Mouse (Mus musculus): ENCODE results near the gene Gspt1.
"Not testable (repeated sequence)": the region's sequence is repeated elsewhere in the genome, so short reads cannot be mapped to it uniquely, and the experiment has no call there.

Gene Gspt1

DNA sequence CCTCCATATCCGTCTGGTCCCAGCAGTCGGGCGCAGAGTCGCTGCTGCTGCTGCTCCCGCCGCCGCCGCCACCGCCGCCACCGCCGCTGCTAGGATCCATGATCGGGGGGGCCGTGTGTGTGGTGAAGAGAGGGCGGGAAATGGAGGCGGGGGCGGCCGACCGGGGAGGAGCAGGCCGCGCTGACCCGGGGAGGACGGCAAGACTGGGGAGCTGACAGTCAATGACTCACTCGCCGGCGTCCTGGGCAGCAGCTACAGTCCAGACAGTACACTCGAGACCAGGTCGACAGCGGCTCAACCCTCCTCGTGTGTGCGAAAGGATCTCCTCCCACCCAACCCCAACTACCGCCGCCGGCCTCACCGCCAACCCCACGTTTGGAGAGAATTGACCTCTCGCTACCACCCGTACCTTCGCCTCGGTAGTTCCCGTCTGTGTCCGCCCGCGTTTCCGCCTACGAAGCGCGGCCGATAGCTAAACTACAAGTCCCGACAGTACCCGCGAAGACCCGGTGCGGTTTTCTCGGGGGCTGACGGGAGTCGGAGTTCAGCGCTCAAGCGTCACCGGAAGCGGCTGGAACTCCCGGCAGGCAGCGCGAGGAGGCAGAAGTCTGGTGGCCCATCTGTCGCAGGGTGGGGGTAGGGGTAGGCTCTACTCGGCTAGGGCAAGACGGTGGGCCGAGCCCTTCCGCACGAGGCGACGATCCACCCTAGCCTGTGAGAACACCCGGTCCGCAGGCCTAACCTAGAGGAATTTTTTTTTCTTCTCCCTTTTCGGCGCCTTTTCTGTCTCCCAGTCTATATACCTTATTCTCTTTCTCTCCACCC is at the start of gene Gspt1:
TSS of gene Gspt1 (minus strand) at position 428 of the 825 bp plus-strand sequence.
- peak; percentile 98 for DNase-seq

GRCm38 (mm10) chr16:11303741-11304140 is 49.6 kb upstream of the Gspt1 start:
- no peak for DNase-seq

DNA sequence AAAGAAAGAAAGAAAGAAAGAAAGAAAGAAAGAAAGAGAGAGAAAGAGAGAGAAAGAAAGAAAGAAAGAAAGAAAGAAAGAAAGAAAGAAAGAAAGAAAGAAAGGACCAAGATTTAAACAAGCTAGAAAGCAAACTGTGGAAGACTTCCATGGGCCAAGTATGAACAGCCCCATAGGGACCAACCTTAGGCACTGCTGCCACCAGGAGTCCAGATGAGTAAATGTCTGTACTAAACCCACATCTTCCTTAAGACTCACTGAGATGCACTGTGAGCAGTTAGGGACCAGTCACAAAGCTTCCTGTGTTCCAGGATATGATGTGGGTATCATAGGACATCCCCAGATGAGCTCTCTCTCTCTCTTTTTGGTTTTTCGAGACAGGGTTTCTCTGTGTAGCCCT is 43.6 kb upstream of the Gspt1 start:
- not testable (repeated sequence) for DNase-seq

DNA sequence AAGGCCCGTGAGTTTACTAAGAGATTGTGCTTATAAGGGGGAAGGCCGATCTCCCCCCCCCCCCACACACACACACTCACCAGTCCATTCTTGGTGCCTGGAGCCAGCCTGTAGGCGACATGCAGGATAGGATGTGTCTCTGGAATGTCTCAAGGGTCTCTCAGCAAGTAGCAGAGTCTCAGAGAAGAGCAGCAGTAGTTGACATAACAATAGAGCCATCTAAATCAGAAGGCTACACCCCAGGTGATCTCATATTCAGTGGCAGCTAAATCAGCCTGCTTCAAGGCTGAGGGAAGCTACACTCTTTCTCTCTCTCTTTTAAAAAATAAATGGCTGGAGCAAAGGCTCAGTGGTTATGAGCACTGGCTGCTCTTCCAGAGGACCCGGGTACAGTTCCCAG is 41.5 kb upstream of the Gspt1 start:
- DNase-seq = not testable (repeated sequence)

- not testable (repeated sequence) for DNase-seq
Observed at GRCm38 (mm10) chr16:11288873-11289272, 34.7 kb upstream of the Gspt1 start.

GRCm38 (mm10) chr16:11285949-11286348 is 31.8 kb upstream of the Gspt1 start:
- DNase-seq = no peak

DNA sequence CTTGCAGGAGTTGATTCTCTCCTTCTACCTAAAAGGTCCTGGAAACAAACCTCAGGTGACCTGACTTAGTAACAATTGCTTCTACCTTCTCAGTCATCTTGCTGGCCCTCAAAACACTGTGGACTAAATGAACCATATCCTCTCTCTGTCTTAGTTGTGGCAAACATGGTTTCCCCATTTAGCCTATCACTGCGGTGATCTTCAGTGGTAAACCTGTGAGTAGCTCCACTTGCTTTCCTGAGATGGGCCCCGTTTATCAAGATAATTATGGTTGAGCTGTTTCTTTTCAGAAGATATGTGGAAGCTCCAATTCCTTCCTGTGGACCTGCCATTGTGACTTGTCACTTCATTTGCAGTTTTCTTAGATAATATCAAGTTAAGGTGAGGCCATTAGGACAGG is 30.8 kb upstream of the Gspt1 start:
- no peak for DNase-seq

GRCm38 (mm10) chr16:11282655-11283232 is 28.6 kb upstream of the Gspt1 start:
- no peak for DNase-seq

- no peak for DNase-seq
Observed at GRCm38 (mm10) chr16:11278778-11279177, 24.7 kb upstream of the Gspt1 start.

DNA sequence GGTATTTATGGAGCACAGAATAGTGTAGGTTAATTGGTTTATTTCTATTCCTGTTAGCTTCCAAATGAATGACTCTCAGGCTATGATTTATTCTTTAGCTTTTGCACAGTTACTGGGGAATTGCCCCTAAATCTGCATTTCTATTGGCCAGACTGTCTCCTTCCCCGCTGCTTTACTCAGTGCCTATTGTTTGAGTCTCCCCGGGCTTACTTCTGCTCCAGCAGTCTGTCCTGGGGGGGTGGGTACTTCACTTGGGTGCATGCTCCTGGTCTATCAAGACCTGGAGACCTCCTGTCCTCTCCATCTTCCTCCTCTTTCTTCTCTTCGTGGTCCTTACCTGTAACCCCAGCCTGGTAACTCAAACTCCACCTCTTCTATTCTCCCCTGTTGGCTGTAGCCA is 22.8 kb upstream of the Gspt1 start:
- DNase-seq = no peak

GRCm38 (mm10) chr16:11271073-11271472 is 16.9 kb upstream of the Gspt1 start:
- no peak for DNase-seq

GRCm38 (mm10) chr16:11270642-11271041 is 16.5 kb upstream of the Gspt1 start:
- no peak for DNase-seq

DNA sequence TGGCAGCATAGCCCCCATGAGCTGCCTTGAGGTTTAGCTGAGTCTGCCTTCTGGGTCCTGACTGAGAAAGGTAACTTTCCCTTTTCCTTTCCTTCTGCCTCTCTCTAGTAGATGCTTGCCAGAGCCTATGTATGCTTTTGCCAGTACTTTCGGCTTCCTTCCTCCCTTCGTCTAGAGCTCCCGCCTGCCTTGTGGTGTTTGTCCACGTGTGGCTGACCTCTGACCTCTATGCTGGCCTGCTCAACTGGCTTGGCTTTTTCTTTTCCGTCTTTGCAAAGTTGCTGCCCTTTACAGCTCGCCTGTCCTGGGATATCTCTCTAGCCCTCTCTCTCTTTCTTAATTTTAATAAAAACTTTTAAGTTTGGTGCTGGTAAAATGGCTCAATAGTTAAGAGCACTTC is 15.7 kb upstream of the Gspt1 start:
- no peak for DNase-seq

DNA sequence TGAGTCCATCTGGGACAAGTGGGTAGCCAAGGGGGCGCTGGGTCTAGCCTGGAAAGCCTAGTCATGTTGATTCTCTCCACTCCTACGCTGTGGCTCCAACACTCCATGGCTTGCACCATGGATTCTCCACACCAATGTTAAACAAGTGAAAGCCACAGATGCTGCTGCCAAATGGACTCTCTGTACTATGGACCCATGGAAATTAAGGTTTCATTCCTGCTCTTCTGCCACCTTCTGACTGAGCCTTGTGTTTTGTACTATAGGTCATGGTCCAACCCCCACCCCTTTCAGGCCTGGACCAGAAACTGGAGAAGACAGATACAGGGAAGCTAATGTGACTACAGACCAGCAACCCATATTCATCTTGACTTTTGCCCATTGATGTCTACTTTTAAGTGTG is 12.4 kb upstream of the Gspt1 start:
- no peak for DNase-seq

- no peak for DNase-seq
Observed at GRCm38 (mm10) chr16:11263266-11263665, 9.1 kb upstream of the Gspt1 start.

DNA sequence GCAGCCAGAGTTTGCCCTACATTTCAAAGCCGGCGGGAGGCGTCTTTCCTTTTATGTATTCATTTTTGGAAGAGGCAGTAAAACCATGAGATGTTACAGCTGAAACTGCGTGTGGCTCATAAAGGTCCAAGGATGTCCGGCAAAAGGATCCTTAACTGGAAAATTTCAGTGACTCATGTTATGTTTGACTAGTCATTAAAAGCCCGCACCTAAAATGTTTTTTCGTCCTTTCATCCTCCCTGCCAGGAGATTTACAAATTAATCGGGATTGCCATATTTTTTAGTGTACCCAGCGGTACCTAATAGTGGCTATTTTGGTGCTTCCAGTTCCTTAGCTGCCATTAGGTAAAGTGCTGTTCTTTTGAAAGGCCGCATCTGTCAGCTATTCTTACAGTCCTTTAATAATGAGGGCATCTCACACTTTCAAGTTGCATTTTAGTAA is 619 bp upstream of the Gspt1 start:
- no peak for DNase-seq

- DNase-seq = peak; percentile 48
Observed at GRCm38 (mm10) chr16:11253065-11253831, 877 bp downstream of the Gspt1 start.

GRCm38 (mm10) chr16:11247791-11248190 is 6.3 kb downstream of the Gspt1 start:
- no peak for DNase-seq

- DNase-seq = no peak
Observed at GRCm38 (mm10) chr16:11245767-11246166, 8.4 kb downstream of the Gspt1 start.

- no peak for DNase-seq
Observed at GRCm38 (mm10) chr16:11242401-11242800, 11.7 kb downstream of the Gspt1 start.

DNA sequence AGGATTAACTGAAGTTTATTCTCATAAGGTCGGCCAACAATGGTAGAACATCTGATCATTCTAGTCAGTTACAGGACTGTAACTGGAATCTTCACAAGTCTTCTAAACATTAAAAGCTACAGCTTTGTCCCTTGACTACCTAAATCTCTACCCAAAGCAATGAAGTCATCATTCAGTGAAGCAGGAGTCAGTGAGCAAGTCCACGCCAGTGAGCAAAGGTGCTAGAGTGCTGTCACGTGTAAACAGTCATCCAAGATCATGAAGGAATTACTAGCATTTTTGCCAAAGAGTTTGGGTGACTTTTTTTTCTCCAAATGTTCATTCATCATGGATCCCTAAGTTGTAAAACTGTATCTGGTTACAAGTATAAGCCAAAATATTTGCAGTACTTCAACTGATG is 36.3 kb downstream of the Gspt1 start:
- no peak for DNase-seq

DNA sequence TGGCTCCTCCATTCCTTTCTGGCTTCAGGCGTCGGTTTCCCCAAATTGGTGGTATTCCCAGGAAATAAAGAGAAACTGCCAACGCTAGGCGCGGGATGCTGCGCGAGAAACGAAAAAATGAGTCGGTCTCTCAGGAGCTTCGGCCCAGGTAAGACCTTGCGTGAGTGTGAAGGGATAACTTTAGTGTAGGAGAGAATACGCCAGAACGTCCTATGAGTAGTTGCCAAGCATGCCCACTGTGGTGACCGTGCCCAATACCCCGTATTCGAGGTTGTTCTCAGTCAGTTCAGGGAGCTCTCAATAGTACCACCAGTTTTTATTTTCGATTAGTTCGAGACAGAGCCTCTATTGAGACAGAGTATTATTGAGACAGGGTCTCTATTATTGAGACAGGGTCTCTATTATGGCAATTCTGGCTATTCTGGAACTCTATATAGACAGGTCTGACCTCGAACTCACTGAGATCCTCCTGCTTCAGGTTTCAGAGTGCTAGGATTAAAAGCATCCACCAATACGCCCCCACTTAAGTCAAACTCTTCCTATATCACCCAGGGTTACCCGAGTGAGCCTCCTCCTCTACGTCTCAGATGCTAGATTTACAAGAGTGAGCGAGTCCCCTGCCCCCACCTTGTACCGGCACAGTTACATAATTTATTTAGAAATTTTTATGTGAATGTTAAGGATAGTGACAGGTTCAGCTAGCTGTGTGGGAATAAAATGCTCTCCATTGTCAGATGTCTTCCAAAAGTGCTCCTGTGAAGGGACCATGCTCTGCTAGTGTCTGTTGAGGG is 50.3 kb downstream of the Gspt1 start:
- DNase-seq = no peak
